Mouse (Mus musculus) forebrain, embryonic 14.5 days (tissue): ENCODE data around the gene Phf11d. TPM values are rescaled to one million over a fixed set of nuclear protein-coding genes. Genes with fewer than 3 reads are reported as not detected.
"Not testable (repeated sequence)": the region's sequence is repeated elsewhere in the genome, so short reads cannot be mapped to it uniquely, and the experiment has no call there.

ENCODE experiments used
- ATAC-seq: fragments of 200-750 bp; cut with Nextera tagmentation; 2 replicates; pipeline ENCODE4 v1.8.0; 2017; ENCODE audit warnings: mild to moderate bottlenecking, moderate library complexity
- DNase-seq: peaks from one replicate; pipeline ENCODE4 v3.0.0-alpha.2; 2015; ENCODE audit warnings: low spot score
- H3K27ac ChIP-seq: fragments of 300-500 bp; sonication (generic); 2 replicates; pipeline ENCODE4 v1.5.1; 2014; ENCODE audit warnings: low read depth, mild to moderate bottlenecking, control low read depth, low read length, moderate library complexity
- H3K27me3 ChIP-seq: fragments of 300-500 bp; sonication (generic); replicated peaks from 2 replicates; pipeline ENCODE4 v1.6.1; 2014; ENCODE audit warnings: low read length, control low read depth, mixed read lengths; ENCODE audit not compliant: control insufficient read depth, insufficient read depth
- H3K36me3 ChIP-seq: fragments of 300-500 bp; sonication (generic); 2 replicates; pipeline ENCODE4 v1.6.1; 2014; ENCODE audit warnings: low read length, control low read depth; ENCODE audit not compliant: control insufficient read depth, insufficient read depth
- H3K4me1 ChIP-seq: fragments of 300-500 bp; sonication (generic); 2 replicates; pipeline ENCODE4 v1.6.1; 2014; ENCODE audit warnings: antibody characterized with exemption, low read length, control low read depth; ENCODE audit not compliant: control insufficient read depth, insufficient read depth
- H3K4me2 ChIP-seq: fragments of 300-500 bp; sonication (generic); 2 replicates; pipeline ENCODE4 v1.6.1; 2014; ENCODE audit warnings: mild to moderate bottlenecking, control low read depth, low read length
- H3K4me3 ChIP-seq: fragments of 300-500 bp; sonication (generic); 2 replicates; pipeline ENCODE4 v1.5.1; 2014; ENCODE audit warnings: low read depth, low read length, control low read depth
- H3K9ac ChIP-seq: fragments of 300-500 bp; sonication (generic); 2 replicates; pipeline ENCODE4 v1.6.1; 2014; ENCODE audit warnings: mild to moderate bottlenecking, low read length, control low read depth, moderate library complexity
- H3K9me3 ChIP-seq: fragments of 300-500 bp; sonication (generic); replicated peaks from 2 replicates; pipeline ENCODE4 v1.6.1; 2016; ENCODE audit warnings: low read length, control low read depth, mixed read lengths; ENCODE audit not compliant: control insufficient read depth
- WGBS: fragments of 180-500 bp; shearing (Covaris S2); extraction: QIAGEN DNeasy Blood & Tissue Kit; methylation state at CpG from one replicate; pipeline ENCODE4 v1.1.7; 2014; 5-methylcytosine and 5-hydroxymethylcytosine counted together
- polyA plus RNA-seq: library from polyadenylated mRNA; unstranded; fragments of >200 nt; fragmentation: Nextera tagmentation; extraction: Ambion mirVana; gene quantifications from 2 replicates; pipeline ENCODE4 v1.2.1, GENCODE M21; 2014

Phf11d gene
- polyA plus RNA-seq = 0.18 and 0.30 TPM in 2 replicates

DNA sequence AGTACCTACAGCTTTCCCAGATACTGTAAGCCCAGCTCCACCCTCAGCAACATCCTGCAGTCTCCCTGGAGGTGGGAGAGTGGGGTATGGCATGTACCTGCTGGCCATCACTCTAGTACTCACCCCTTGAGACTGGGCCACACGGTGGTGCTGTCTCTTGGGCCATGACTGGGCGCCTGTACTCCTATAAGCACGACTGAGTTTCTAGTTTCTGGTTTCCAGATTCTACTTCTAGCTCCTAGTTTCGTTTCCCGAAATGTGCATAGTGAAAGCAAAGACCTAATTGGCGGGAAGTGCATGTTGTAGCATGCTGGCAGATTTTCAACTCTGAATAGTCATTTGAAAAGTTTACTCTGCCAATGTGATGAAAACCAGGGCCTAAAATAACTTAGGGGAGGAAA, at the start of gene Phf11d:
TSS of gene Phf11d (minus strand) at position 227 of the 401 bp plus-strand sequence.
- WGBS = 81% methylated on average over 6 of the region's 6 CpGs
- H3K27me3 ChIP-seq = no peaks in the 10 kb centered on the region
- H3K4me1 ChIP-seq = no peaks in the 10 kb centered on the region
- no peak within 1 kb of the TSS for H3K4me3 ChIP-seq
- H3K9me3 ChIP-seq = no peaks in the 10 kb centered on the region
- H3K4me2 ChIP-seq = no peak within 1 kb of the TSS
- H3K36me3 ChIP-seq = no peaks in the 10 kb centered on the region
- ATAC-seq (no peak), DNase-seq (no peak)
- no peak within 1 kb of the TSS for H3K9ac ChIP-seq
- H3K27ac ChIP-seq = no peak within 1 kb of the TSS

DNA sequence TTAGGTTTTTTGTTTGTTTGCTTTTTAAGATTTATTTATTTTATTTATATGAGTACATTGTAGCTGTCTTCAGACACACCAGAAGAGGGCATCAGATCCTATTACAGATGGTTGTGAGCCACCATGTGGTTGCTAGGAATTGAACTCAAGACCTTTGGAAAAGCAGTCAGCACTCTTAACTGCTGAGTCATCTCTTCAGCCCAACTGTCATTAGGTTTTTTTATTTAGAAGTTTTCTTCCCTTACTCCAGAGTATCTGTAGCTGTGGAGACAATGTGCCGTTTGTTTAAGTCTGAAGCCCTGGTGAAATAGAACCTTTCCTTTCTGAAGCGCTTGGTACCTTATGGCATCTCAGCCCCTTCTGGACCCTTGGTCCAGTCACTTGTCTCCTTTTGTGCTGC, 49.7 kb upstream of the Phf11d start:
- WGBS = 95% methylated on average over 2 of the region's 2 CpGs
- not testable (repeated sequence) for H3K4me3 ChIP-seq, H3K4me2 ChIP-seq, H3K27ac ChIP-seq, H3K9me3 ChIP-seq, ATAC-seq, H3K27me3 ChIP-seq, DNase-seq, H3K9ac ChIP-seq, H3K4me1 ChIP-seq
- H3K36me3 ChIP-seq = peaks cover 22% of the 10 kb centered on the region; the same call in 1 of the 2 replicates

DNA sequence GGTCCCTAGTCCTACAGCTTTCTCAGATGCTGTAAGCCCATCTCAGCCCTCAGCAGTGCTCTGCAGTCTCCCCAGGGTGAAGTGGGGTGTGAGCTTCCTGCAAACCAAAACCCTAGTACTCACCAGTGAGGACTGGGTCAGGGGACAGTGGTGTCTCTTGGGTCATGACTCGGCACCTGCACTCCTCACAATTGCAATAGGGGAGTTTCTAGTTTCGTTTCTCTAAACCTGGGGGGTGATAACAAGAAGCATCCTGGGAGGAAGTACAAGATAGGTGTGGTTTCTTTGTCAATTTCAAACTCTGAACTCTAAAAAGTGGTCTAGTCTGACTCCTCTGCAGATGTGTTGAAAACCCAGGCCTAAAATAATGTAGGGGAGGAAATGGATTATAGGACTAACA, 31.7 kb upstream of the Phf11d start:
- Histone ChIP-seq H3K9ac (no peak overlapping the region), H3K27ac (no peak overlapping the region), H3K36me3 (no peaks in the 10 kb centered on the region), H3K4me1 (no peaks in the 10 kb centered on the region), H3K9me3 (no peaks in the 10 kb centered on the region), H3K27me3 (no peaks in the 10 kb centered on the region), H3K4me2 (no peak overlapping the region), H3K4me3 (no peak overlapping the region)
- WGBS = 90% methylated on average over 2 of the region's 2 CpGs
- DNase-seq (no peak), ATAC-seq (no peak)

DNA sequence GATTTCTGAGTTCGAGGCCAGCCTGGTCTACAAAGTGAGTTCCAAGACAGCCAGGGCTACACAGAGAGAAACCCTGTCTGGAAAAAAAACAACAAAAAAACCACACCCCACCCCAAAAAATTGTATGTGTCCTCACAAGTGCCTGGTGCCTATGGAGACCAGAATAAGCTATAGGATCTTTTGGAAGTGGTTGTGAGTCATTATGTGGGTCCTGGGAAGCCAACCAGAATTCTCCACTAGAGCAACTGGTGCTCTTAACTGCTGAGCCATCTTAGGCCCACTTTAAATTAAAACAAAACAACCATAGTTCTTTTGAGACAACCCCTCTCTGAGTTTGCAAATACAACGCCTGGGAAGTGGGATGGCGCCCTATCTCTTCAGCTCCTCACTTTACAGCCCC, 30.0 kb upstream of the Phf11d start, which contains the start of gene Phf11c:
TSS of gene Phf11c (minus strand) at position 101 of the 400 bp plus-strand sequence.
- WGBS = 91% methylated on average over 3 of the region's 3 CpGs
- H3K4me1 ChIP-seq = no peaks in the 10 kb centered on the region
- ATAC-seq = no peak
- no peak for DNase-seq
- H3K9me3 ChIP-seq = no peaks in the 10 kb centered on the region
- H3K4me2 ChIP-seq = no peak within 1 kb of the TSS
- H3K27me3 ChIP-seq = no peaks in the 10 kb centered on the region
- H3K9ac ChIP-seq = no peak within 1 kb of the TSS
- no peak within 1 kb of the TSS for H3K4me3 ChIP-seq
- no peaks in the 10 kb centered on the region for H3K36me3 ChIP-seq
- H3K27ac ChIP-seq = no peak within 1 kb of the TSS

DNA sequence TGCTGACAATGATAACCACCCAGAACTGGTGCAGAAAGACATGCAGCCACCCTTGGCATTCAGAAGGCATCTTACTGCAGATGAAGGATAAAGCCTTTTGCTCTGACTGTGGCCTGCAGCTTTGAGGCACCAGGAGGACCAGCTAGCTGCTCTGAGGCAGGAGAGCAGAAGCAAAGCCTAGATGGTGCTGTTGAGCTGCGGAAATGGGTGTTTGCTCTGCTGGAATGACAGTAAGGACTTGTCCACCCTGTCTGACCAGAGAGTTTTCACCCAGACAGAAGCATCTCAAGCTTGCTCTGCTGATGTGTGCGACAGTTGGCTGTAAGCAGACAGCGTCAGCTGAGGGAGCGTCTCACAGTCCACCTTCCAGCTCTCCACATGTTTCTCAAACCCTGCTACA, 24.9 kb upstream of the Phf11d start:
- not testable (repeated sequence) for DNase-seq, H3K4me1 ChIP-seq, H3K9ac ChIP-seq, H3K27ac ChIP-seq, H3K36me3 ChIP-seq, ATAC-seq, H3K4me2 ChIP-seq, H3K9me3 ChIP-seq, H3K27me3 ChIP-seq, H3K4me3 ChIP-seq
- 85% methylated on average over 4 of the region's 4 CpGs for WGBS

DNA sequence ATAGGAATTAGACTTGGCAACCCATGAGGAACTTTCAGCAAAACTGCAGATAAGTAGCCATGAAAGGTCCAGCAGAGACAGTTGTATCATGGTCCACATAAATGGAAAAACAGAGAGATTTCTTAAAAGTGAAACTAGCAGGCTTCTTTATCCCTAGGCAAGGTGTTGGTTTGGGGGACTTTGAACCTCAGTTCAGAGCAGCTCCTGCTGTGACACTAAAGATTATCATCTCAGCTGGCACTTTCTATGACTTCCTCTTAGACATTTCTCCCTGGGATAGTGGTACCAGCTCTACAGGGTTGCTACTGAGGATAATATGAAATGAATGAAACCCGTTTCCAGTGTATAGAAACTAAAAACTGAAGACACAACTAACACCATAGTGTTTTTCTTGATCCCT, 24.3 kb upstream of the Phf11d start:
- Histone ChIP-seq H3K9me3 (no peaks in the 10 kb centered on the region), H3K27me3 (no peaks in the 10 kb centered on the region), H3K27ac (no peak overlapping the region), H3K36me3 (no peaks in the 10 kb centered on the region), H3K4me1 (no peaks in the 10 kb centered on the region), H3K4me2 (no peak overlapping the region), H3K4me3 (no peak overlapping the region), H3K9ac (no peak overlapping the region)
- DNase-seq (no peak), ATAC-seq (no peak)
- 76% methylated on average over 1 of the region's 1 CpGs for WGBS

DNA sequence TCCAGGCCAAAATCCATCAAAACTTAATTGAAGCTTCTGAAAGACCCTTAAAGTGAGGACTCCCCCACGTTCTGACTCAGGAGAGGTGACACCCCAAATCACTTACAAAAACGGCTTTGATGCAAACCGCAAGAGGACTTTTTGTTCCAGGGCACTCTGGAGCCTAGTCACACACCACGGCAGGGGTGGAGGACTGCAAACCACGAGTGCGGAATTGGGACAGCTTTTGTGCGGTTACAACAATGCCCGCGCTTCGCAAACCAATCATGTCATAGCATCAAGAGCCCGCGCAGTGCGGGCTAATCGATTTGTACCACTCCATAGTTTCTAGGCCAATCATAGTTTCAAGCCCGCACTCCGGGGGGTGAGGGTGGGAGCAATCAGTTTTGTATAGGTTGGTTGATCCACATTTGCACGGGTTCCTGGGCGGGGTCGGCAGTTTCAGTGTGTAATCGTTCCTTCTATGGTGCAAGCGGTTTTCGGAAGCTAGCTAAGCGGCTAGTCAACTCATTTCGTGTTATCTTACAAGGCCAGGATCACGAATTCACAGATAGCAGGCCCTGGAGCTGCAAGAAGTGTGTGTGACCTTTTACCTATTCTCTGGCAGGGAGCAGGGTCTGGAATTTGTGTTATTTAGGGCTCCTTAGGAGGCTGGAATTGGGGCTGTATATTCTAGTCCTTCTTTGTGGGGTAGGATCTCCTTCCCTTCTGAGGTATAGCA, 5.2 kb upstream of the Phf11d start:
- no peaks in the 10 kb centered on the region for H3K27me3 ChIP-seq
- no peak for ATAC-seq

DNA sequence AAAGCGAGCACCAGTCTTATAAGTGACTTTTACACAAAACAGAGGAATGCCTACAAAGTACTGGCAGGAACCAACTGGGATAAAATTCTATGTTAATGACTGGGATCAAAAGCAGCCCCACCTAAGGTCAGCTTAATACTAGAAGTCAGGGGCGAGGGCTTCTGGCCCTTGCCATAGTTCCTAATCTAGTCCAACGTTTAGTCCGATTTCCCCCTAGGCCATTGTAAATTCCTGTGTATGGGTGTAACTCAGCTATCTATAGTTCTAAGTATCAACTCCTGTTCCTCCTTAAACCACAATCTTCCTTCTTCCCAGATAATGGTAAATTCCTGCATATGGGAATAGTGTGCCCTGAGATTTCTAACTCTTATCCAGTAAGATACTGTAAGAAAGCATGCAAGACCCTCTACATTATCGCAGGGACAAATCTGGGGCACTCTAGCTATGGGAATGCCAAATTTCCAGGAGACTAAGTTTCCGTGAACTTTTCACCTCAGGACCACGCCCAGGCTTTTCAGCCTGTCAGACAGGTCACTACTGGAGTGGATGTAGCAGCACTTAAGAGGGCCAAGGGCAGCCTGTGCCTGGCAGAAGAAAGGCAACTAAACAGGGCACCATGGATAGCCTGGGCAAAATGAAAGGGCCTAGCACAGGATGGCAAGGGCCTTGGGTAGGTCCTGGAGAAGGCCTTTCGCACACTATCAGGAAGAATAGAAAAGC, 1.3 kb upstream of the Phf11d start:
- ATAC-seq (no peak), DNase-seq (no peak)
- WGBS = 85% methylated on average over 8 of the region's 8 CpGs
- H3K27ac ChIP-seq = no peak overlapping the region
- H3K4me1 ChIP-seq = no peaks in the 10 kb centered on the region
- H3K36me3 ChIP-seq = no peaks in the 10 kb centered on the region
- no peak overlapping the region for H3K4me3 ChIP-seq
- H3K27me3 ChIP-seq = no peaks in the 10 kb centered on the region
- no peak overlapping the region for H3K4me2 ChIP-seq
- H3K9me3 ChIP-seq = no peaks in the 10 kb centered on the region
- H3K9ac ChIP-seq = no peak overlapping the region

More for the DNA sequence above, 5.2 kb upstream of the Phf11d start:
- Histone ChIP-seq H3K27ac (no peak overlapping the region), H3K9me3 (no peaks in the 10 kb centered on the region), H3K4me1 (no peaks in the 10 kb centered on the region), H3K4me3 (no peak overlapping the region), H3K36me3 (no peaks in the 10 kb centered on the region), H3K9ac (no peak overlapping the region), H3K4me2 (no peak overlapping the region)
- 93% methylated on average over 25 of the region's 25 CpGs for WGBS
- DNase-seq = no peak

DNA sequence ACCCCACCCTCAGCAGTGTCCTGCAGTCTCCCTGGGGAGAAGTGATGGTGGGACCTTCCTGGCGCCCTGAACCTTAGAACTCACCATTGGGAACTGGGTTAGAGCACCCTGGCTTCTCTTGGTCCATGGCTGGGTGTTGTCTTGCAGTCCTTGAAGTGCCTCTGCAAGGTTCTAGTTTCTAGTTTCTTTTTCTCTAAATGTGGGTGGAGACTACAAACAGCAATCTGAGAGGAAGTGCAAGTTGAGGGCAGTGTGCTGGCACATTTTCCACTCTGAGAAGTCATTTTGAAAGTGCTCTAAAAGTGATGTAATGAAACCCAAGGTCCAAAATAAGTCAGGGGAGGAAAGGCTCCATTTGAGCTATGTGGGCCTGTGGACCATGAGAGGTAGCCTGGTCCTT, 24.1 kb downstream of the Phf11d start, which contains the start of gene Phf11b:
TSS of gene Phf11b (minus strand) at position 163 of the 400 bp plus-strand sequence.
- H3K27ac ChIP-seq, H3K9ac ChIP-seq, H3K4me3 ChIP-seq, H3K4me2 ChIP-seq, H3K27me3 ChIP-seq, H3K4me1 ChIP-seq, H3K36me3 ChIP-seq, DNase-seq, H3K9me3 ChIP-seq, ATAC-seq: not testable (repeated sequence)
- 41% methylated on average over 1 of the region's 1 CpGs for WGBS
